Mouse (Mus musculus) neutrophil, adult 5-6 weeks (primary cell): Measurements from ENCODE around the gene Etnk2. TPM values are rescaled to one million over a fixed set of nuclear protein-coding genes. Genes with fewer than 3 reads are reported as not detected.

Experiments used
- ATAC-seq: fragments of 151-379, 151-347 bp; 2 replicates; pipeline ENCODE4 v1.8.0; 2017; ENCODE audit warnings: mild to moderate bottlenecking, moderate TSS enrichment; ENCODE audit not compliant: insufficient number of reproducible peaks, poor library complexity, low FRiP score, severe bottlenecking; ENCODE audit errors: extremely low read depth
- total RNA-seq: library from RNA; stranded (forward); fragments of 200-1000 nt; gene quantifications from 2 replicates; pipeline ENCODE4 v1.2.3, GENCODE M21; 2017

Gene Etnk2
- total RNA-seq, 1 experiment from 2014 or later: not detected

- no peak for ATAC-seq
Measured at GRCm38 (mm10) chr1:133424547-133425140, 61.3 kb downstream of the Etnk2 start.

Other genes starting within 250 kb of the Etnk2 start
- gene Ppp1r15b, start 232.4 kb upstream of the Etnk2 start, total RNA-seq: 119 and 126 TPM in 2 replicates
- 0.61 and 3.5 TPM in 2 replicates for gene Plekha6, start 199.4 kb upstream of the Etnk2 start, total RNA-seq
- not detected in 2 replicates for gene Golt1a, start 53.8 kb upstream of the Etnk2 start, total RNA-seq
- gene Kiss1, start 41.7 kb upstream of the Etnk2 start, total RNA-seq: not detected in 2 replicates
- gene Ren1, start 13.1 kb upstream of the Etnk2 start, total RNA-seq: not detected in 2 replicates
- gene Sox13, start 60.8 kb downstream of the Etnk2 start, total RNA-seq: 0.25 and 0.58 TPM in 2 replicates
- gene Snrpe, start 246.7 kb downstream of the Etnk2 start, total RNA-seq: 85.2 and 109 TPM in 2 replicates